Mouse (Mus musculus): ENCODE measurements around the gene Swsap1. TPM values are rescaled to one million over a fixed set of nuclear protein-coding genes. Genes with fewer than 3 reads are reported as not detected.

Swsap1 gene
- polyA plus RNA-seq (2014; fragmentation: Nextera tagmentation; extraction: Ambion mirVana), result 17.2 and 17.4 TPM in 2 replicates

DNA sequence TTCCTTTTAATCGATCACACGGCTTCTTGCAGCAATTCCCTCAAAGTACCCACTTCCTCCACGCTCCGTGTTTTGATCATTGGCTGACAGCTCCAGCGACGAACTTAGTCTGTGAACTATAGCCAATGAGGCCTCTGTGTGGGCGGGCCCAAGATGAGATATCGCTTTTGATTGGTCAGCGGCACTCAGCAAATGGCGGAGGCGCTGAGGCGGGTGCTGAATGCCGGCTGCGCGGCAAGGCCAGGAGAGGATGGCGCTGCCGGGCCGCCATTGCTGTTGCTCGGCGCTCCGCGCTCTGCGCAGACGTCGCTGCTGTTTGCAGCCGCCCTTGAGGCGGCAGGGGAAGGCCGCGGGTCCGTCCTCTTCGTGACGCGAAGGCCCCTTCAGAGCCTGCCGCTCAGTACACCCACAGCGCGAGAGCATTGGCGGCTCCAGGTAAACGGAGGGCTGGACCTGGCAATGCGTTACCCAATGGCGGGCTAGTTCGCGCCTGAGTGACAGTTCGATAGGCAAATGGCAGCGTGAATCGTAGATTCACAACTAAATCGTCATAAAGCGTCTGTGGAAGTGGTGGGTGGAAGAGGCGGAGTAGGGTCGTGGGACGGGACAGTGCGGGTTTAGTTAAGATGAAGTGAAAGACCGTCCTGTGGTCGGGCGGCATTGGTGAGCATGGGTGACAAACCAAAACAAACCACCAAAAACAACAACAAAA lies at the start of gene Swsap1:
Gene Swsap1, plus strand, starts transcription at position 186 of the 712 bp plus-strand sequence.
- ATAC-seq (replicated peaks; ENCODE audit: insufficient number of reproducible peaks, low FRiP score, low TSS enrichment, low read depth), result peak; percentile 97
- Histone ChIP-seq H3K36me3 (replicated peaks; ENCODE audit: control insufficient read depth, insufficient read depth, low read depth, low read length) (no peaks in the 10 kb centered on the region), H3K4me3 (ENCODE audit: low read depth, low read length) (peak within 1 kb of the TSS; percentile 67), H3K27me3 (ENCODE audit: control insufficient read depth, insufficient read depth, low read length) (peaks cover 13% of the 10 kb centered on the region), H3K27ac (replicated peaks; ENCODE audit: low read depth, low read length) (peak within 1 kb of the TSS; percentile 73; the same call in 1 of the 2 replicates), H3K4me1 (ENCODE audit: control insufficient read depth, insufficient read depth, low read length) (0 out of 2 replicates have a peak, but pooled peaks cover 2% of the 10 kb centered on the region), H3K4me2 (ENCODE audit: low read depth, low read length) (peak within 1 kb of the TSS; percentile 46), H3K9ac (replicated peaks; ENCODE audit: low read length) (peak within 1 kb of the TSS; percentile 83), H3K9me3 (replicated peaks; ENCODE audit: control insufficient read depth, low read length) (no peaks in the 10 kb centered on the region)
- under 1% methylated on average over 54 of the region's 54 CpGs for WGBS
- DNase-seq (ENCODE audit: low spot score), result peak; percentile 98

DNA sequence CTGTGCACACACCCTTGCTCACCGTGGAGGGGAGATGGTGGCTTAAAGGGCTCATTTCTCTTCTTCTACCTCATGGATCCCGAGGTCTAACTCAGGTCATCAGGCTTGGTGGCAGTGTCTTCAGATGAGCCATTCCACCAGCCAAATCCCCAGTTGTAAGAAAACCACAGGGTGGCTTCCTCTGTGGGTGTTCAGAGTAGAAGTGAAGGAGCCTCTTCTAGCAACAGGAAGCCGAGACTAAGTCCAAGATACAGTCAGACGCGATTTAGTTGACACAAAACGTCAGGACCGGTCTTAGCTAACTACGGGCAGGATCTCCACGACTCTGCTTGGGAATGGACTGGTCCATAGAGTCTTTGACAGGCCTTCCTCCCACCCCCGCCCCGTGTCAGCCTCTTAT lies 47.3 kb upstream of the Swsap1 start:
- no peaks in the 10 kb centered on the region for H3K27me3 ChIP-seq (ENCODE audit: control insufficient read depth, insufficient read depth, low read length)
- H3K4me1 ChIP-seq (ENCODE audit: control insufficient read depth, insufficient read depth, low read length), result no peaks in the 10 kb centered on the region
- no peak overlapping the region for H3K4me2 ChIP-seq (ENCODE audit: low read depth, low read length)
- H3K9ac ChIP-seq (replicated peaks; ENCODE audit: low read length), result no peak overlapping the region
- DNase-seq (ENCODE audit: low spot score), result no peak
- H3K27ac ChIP-seq (replicated peaks; ENCODE audit: low read depth, low read length), result no peak overlapping the region
- ATAC-seq (replicated peaks; ENCODE audit: insufficient number of reproducible peaks, low FRiP score, low TSS enrichment, low read depth), result no peak
- no peaks in the 10 kb centered on the region for H3K9me3 ChIP-seq (replicated peaks; ENCODE audit: control insufficient read depth, low read length)
- no peaks in the 10 kb centered on the region for H3K36me3 ChIP-seq (replicated peaks; ENCODE audit: control insufficient read depth, insufficient read depth, low read depth, low read length)
- WGBS, result 77% methylated on average over 11 of the region's 11 CpGs
- no peak overlapping the region for H3K4me3 ChIP-seq (ENCODE audit: low read depth, low read length)

GRCm38 (mm10) chr9:21909474-21910223 lies 45.9 kb upstream of the Swsap1 start:
- 72% methylated on average over 10 of the region's 10 CpGs for WGBS
- Histone ChIP-seq H3K27me3 (ENCODE audit: control insufficient read depth, insufficient read depth, low read length) (no peaks in the 10 kb centered on the region), H3K4me2 (ENCODE audit: low read depth, low read length) (no peak overlapping the region), H3K9ac (replicated peaks; ENCODE audit: low read length) (no peak overlapping the region), H3K9me3 (replicated peaks; ENCODE audit: control insufficient read depth, low read length) (no peaks in the 10 kb centered on the region), H3K4me1 (ENCODE audit: control insufficient read depth, insufficient read depth, low read length) (no peaks in the 10 kb centered on the region), H3K4me3 (ENCODE audit: low read depth, low read length) (no peak overlapping the region), H3K27ac (replicated peaks; ENCODE audit: low read depth, low read length) (no peak overlapping the region), H3K36me3 (replicated peaks; ENCODE audit: control insufficient read depth, insufficient read depth, low read depth, low read length) (no peaks in the 10 kb centered on the region)
- no peak for DNase-seq (ENCODE audit: low spot score)
- no peak for ATAC-seq (replicated peaks; ENCODE audit: insufficient number of reproducible peaks, low FRiP score, low TSS enrichment, low read depth)

DNA sequence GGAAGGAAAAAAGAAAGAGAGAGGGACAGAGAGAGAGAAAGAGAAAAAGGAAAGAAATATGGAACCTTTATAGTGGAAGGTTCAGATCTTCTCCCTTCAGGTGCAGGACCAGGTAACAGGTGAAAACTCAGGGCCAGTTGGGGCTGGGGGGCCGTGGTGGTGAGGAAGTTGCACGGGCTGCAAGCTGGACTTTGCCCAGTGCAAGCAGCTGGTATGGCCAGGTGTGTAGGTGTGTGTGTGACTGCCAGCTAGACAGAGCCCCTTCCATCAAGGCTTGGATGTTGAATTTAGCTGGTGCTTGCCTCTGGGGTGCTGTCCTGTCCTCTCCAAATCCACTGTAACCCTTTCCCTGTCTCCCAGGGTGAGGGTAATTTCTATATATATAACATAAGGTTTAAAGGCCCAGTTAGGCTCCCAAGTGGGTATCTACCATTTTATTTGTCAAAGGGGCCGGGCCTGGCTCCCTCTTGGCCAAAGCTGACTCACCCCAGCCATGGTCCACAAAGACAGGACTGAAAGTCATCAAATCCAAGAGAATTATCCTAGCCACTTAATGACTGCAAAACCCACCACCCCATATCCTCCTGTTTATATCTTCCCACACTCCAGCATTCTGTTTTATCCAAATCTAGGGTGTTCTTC lies 38.6 kb upstream of the Swsap1 start:
- Histone ChIP-seq H3K4me3 (ENCODE audit: low read depth, low read length) (no peak overlapping the region; the same call in 1 of the 2 replicates), H3K9me3 (replicated peaks; ENCODE audit: control insufficient read depth, low read length) (no peaks in the 10 kb centered on the region), H3K4me2 (ENCODE audit: low read depth, low read length) (no peak overlapping the region; the same call in 1 of the 2 replicates), H3K27ac (replicated peaks; ENCODE audit: low read depth, low read length) (no peak overlapping the region), H3K4me1 (ENCODE audit: control insufficient read depth, insufficient read depth, low read length) (no peaks in the 10 kb centered on the region), H3K36me3 (replicated peaks; ENCODE audit: control insufficient read depth, insufficient read depth, low read depth, low read length) (no peaks in the 10 kb centered on the region), H3K27me3 (ENCODE audit: control insufficient read depth, insufficient read depth, low read length) (no peaks in the 10 kb centered on the region; the same call in 1 of the 2 replicates), H3K9ac (replicated peaks; ENCODE audit: low read length) (no peak overlapping the region; the same call in 1 of the 2 replicates)
- ATAC-seq (replicated peaks; ENCODE audit: insufficient number of reproducible peaks, low FRiP score, low TSS enrichment, low read depth) (no peak), DNase-seq (ENCODE audit: low spot score) (no peak)
- 81% methylated on average over 3 of the region's 3 CpGs for WGBS

DNA sequence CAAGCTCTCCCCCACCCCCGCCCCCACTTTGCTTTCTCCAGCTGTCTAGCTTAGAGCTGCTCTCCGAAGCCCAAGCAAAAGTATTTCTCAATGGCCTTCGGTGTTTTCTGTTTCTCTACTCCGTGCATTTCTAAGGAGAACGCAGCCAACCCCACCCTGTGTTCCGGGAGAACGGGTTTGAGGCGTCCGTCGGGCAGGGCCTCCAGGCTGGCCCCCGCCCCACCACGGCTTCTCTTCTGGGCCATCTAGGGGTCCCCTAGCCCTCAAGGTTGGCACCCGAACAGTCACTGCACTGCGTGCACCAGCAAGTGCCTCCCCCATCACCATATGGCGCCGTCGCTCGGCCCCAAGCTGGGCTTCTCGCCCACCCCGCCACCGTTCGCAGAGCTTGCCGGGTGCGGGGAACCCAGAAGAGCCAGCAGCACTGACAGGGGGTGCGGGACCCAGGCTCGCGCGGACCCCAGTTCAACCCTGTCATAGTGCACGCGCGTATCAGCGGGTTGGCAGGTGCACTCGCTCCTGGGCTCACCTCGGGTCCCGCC lies 38.0 kb upstream of the Swsap1 start:
- DNase-seq (ENCODE audit: low spot score) (no peak), ATAC-seq (replicated peaks; ENCODE audit: insufficient number of reproducible peaks, low FRiP score, low TSS enrichment, low read depth) (no peak; the same call in none of the 2 replicates)
- Histone ChIP-seq H3K27ac (replicated peaks; ENCODE audit: low read depth, low read length) (no peak overlapping the region), H3K27me3 (ENCODE audit: control insufficient read depth, insufficient read depth, low read length) (no peaks in the 10 kb centered on the region; the same call in 1 of the 2 replicates), H3K9me3 (replicated peaks; ENCODE audit: control insufficient read depth, low read length) (no peaks in the 10 kb centered on the region), H3K4me2 (ENCODE audit: low read depth, low read length) (peak overlapping the region; percentile 88), H3K4me1 (ENCODE audit: control insufficient read depth, insufficient read depth, low read length) (no peaks in the 10 kb centered on the region), H3K4me3 (ENCODE audit: low read depth, low read length) (peak overlapping the region; percentile 45), H3K36me3 (replicated peaks; ENCODE audit: control insufficient read depth, insufficient read depth, low read depth, low read length) (no peaks in the 10 kb centered on the region), H3K9ac (replicated peaks; ENCODE audit: low read length) (peak overlapping the region; percentile 50)
- WGBS, result 1% methylated on average over 35 of the region's 35 CpGs

GRCm38 (mm10) chr9:21918035-21918592 lies 37.4 kb upstream of the Swsap1 start, which contains the start of gene Rab3d:
TSS of gene Rab3d (minus strand) at chr9:21918192.
- Histone ChIP-seq H3K9me3 (replicated peaks; ENCODE audit: control insufficient read depth, low read length) (no peaks in the 10 kb centered on the region), H3K27ac (replicated peaks; ENCODE audit: low read depth, low read length) (no peak within 1 kb of the TSS), H3K4me1 (ENCODE audit: control insufficient read depth, insufficient read depth, low read length) (no peaks in the 10 kb centered on the region), H3K4me3 (ENCODE audit: low read depth, low read length) (peak within 1 kb of the TSS; percentile 45), H3K4me2 (ENCODE audit: low read depth, low read length) (peak within 1 kb of the TSS; percentile 88), H3K36me3 (replicated peaks; ENCODE audit: control insufficient read depth, insufficient read depth, low read depth, low read length) (no peaks in the 10 kb centered on the region), H3K27me3 (ENCODE audit: control insufficient read depth, insufficient read depth, low read length) (no peaks in the 10 kb centered on the region; the same call in 1 of the 2 replicates), H3K9ac (replicated peaks; ENCODE audit: low read length) (peak within 1 kb of the TSS; percentile 50)
- ATAC-seq (replicated peaks; ENCODE audit: insufficient number of reproducible peaks, low FRiP score, low TSS enrichment, low read depth), result peak; percentile 93
- under 1% methylated on average over 36 of the region's 36 CpGs for WGBS
- DNase-seq (ENCODE audit: low spot score), result peak; percentile 99

DNA sequence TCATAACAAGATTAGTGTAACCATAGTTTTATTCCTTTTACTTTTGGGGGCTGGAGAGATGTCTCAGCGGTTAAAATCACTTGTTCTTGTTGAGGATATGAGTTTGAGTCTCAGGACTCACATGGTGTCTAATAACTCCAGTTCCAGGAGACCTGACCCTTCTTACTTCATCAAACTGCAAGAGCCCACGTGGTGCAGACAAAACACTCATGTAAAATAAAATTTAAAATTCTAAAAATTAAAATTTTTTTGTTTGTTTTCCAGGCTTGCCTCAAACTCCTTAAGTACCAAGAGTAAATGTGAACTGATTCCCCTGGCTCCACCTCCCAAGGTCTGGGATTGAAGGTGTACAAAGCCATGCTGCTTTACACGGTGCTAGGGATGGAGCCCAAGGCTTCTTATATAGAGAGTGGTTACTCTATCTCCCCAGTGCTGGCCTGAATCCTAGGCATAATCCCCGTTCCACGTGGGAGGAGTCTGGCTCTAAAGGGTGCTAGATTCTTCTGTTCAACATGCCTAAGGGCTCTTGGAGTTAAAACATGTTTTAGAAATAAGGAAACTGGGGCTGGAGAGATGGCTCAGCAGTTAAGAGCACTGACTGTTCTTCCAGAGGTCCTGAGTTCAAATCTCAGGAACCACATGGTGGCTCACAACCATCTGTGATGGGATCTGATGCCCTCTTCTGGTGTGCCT lies 36.7 kb upstream of the Swsap1 start:
- H3K9me3 ChIP-seq (replicated peaks; ENCODE audit: control insufficient read depth, low read length), result no peaks in the 10 kb centered on the region
- H3K4me1 ChIP-seq (ENCODE audit: control insufficient read depth, insufficient read depth, low read length), result no peaks in the 10 kb centered on the region
- H3K4me3 ChIP-seq (ENCODE audit: low read depth, low read length), result no peak overlapping the region
- no peak for DNase-seq (ENCODE audit: low spot score)
- no peak overlapping the region for H3K9ac ChIP-seq (replicated peaks; ENCODE audit: low read length)
- no peaks in the 10 kb centered on the region for H3K36me3 ChIP-seq (replicated peaks; ENCODE audit: control insufficient read depth, insufficient read depth, low read depth, low read length)
- ATAC-seq (replicated peaks; ENCODE audit: insufficient number of reproducible peaks, low FRiP score, low TSS enrichment, low read depth), result no peak
- peak overlapping the region; percentile 88 for H3K4me2 ChIP-seq (ENCODE audit: low read depth, low read length)
- no peaks in the 10 kb centered on the region; the same call in 1 of the 2 replicates for H3K27me3 ChIP-seq (ENCODE audit: control insufficient read depth, insufficient read depth, low read length)
- no peak overlapping the region for H3K27ac ChIP-seq (replicated peaks; ENCODE audit: low read depth, low read length)
- WGBS, result 20% methylated on average over 5 of the region's 5 CpGs

All from embryonic facial prominence, embryonic 11.5 days (tissue).